Mouse (Mus musculus) skeletal muscle tissue, postnatal 0 days (tissue): ENCODE data around the gene Tbc1d2b. TPM values are rescaled to one million over a fixed set of nuclear protein-coding genes. Genes with fewer than 3 reads are reported as not detected.

Source experiments
- polyA plus RNA-seq: library from polyadenylated mRNA; unstranded; fragments of >200 nt; fragmentation: Nextera tagmentation; extraction: Ambion mirVana; gene quantifications from 2 replicates; pipeline ENCODE4 v1.2.1, GENCODE M21; 2015

The Tbc1d2b gene
- 4.7 and 5.3 TPM in 2 replicates for polyA plus RNA-seq

GRCm38 (mm10) chr9:90270193-90270943 lies at the start of gene Tbc1d2b:
Tbc1d2b (minus strand) TSS chr9:90270804.

DNA sequence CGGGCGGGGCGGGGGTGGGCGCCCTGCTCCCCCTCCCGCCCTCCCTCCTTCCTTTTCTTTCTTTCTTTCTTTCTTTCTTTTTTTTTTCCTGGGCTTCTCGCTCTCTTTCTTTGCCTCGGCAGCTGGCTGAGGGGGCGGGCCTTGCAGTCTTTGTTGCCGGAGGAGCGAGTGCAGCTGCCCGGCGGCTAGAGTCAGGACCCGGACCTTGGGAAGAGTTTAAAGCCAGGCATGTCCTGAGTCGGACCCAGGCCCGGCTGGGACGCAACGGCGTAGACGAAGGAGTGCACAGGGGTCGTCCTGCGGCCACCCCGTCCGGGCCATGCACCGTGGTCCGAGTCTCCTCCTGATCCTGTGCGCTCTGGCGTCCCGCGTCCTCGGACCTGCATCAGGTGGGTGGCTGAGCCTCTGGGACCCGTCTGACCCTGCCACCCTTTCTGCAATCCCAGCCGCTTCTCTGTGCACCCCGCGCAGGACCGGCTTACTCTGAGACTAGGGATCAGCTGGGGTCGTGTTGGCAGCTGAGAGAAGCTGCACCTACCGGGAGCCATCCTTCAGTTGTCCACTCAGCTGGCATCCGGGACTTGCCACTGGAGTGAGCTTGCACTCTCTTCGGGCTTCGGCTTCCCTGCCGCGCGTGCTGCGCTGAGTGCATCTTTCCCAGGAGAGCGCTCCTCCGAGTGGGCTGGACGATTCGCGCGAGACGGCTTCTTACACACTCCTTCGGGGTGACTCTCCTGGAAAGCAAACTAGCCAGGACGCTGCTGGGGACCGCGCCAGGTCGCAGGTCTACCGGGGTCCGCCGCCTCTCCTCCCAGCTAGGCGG lies 107.5 kb downstream of the Tbc1d2b start, which contains the start of gene Adamts7:
Adamts7 (plus strand) TSS at position 144 of the 823 bp plus-strand sequence.

Other genes with a start within 250 kb of the Tbc1d2b start
- 38.5 and 55.1 TPM in 2 replicates for gene Ctsh, start 216.7 kb downstream of the Tbc1d2b start, polyA plus RNA-seq
- gene Morf4l1, start 156.0 kb downstream of the Tbc1d2b start, polyA plus RNA-seq = 207 and 227 TPM in 2 replicates
- 5.0 and 6.6 TPM in 2 replicates for gene Adamts7, start 107.7 kb downstream of the Tbc1d2b start, polyA plus RNA-seq